Mouse (Mus musculus): ENCODE measurements around the gene Bphl.

- TF ChIP-seq CTCF (IDR thresholded peaks at IDR 0.05; ENCODE audit: control insufficient read depth, insufficient read depth, low read length), result no peak
- TF ChIP-seq POLR2A (IDR thresholded peaks at IDR 0.05; ENCODE audit: borderline replicate concordance, control insufficient read depth, low read depth, low read length), result peak; percentile 81; the same call in 1 of the 2 replicates
Observed at GRCm38 (mm10) chr13:34037172-34038055, at the start of gene Bphl.

All from bone marrow, adult 2 months (tissue).